ENCODE assay signal across 10 mouse cellular contexts in genomic region chr10:125899504-125899903, GRCm38 (mm10).
"Had no signal": no experiment of that assay in that cellular context is flagged by ENCODE, and none has a peak within 500 bp of the region (broad histone marks: within the 10 kb centered on the region; RNA-seq: fewer than 3 reads in every experiment).

No protein-coding gene starts in this region.

- ATAC-seq: liver, postnatal 0 days; lung, postnatal 0 days; midbrain, embryonic 13.5 days; midbrain, embryonic 15.5 days had no signal

- DNase-seq: liver, postnatal 0 days; lung, adult 2 months; lung, postnatal 14 days; right cerebral cortex, postnatal 14 days; thymus, adult 18-20 months; thymus, postnatal 25 days; thymus, postnatal 4 days had no signal
